Mouse (Mus musculus) urinary bladder, postnatal 36 days (tissue): ENCODE results near the gene Eya2.
A peak's percentile ranks its signal among the peaks of the same experiment; 100 is the strongest.
"Not testable (repeated sequence)": the region's sequence is repeated elsewhere in the genome, so short reads cannot be mapped to it uniquely, and the experiment has no call there.

ENCODE experiments used
- DNase-seq, 2 experiments: peaks; one replicate each; pipeline ENCODE4 v3.0.0; 2022; ENCODE audit warnings: low spot score in 2 of 2, mixed read lengths in 1 of 2

Gene Eya2

DNA sequence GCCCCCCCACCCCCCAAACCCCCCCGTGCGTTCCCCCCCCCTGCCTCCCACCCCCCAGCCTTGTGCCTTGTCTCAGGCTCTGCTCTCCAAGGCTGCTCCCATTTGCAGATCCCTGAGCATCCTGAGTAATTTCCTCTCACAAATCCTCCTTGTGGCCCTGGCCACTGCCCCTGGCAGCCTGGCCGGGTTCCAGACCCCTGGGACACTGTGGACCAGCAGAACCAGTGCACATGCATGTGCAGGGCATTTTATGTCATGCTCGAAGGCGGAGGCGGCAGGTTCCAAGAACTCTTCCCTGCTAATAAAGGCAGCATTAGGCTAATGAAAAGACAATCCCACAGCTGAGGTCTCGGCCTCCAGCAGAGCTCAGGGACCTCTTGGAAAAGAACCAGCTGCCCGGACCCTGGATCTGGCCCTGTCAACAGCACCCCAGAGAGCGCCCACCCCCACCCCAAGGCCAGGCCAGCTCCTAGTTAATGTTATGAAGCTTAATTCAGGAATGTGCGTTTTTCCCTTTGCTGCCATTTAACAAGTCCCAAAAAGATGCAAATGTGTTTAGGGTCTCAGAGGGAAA is 174.6 kb downstream of the Eya2 start:
- DNase-seq, result no peak

DNA sequence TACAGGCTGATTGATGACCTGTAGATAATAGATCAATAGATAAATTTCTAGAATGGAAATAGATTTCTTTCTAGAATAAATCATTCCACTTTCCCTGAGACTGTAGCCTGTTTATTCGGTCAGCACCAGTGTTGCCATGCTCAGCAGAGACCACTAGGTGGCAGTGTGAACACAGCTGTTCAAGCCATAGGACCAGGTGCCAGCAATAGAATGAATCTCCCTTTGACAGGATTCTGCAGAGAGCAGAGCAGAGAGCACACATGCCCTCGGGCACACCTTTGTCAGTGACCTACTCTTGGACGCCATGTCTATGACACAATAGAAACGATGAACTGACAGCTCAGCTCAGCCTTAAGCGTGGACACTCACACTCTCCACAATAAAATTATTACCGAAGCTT is 184.1 kb downstream of the Eya2 start:
- peak; percentile 46 to 64 for DNase-seq

DNA sequence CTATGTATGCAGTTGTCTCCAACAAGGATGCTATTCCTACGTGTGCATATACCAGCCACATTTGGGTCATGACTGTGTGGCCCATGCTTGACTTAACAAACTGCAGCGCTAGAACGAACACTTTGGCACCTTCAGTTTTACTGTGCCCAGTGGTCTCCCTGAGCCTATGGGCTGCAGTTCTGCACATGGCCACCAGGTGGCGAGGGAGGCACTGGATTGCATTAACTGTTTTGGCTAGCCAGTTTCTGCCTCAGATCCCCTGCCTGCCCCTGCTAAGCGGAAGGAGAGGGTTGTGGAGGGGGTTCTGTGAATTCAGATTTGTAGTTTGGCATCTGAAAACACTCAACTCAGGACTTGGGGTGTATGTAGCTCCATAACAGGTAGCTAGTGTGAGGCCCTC is 187.5 kb downstream of the Eya2 start:
- DNase-seq, result peak; percentile 58 to 75

DNA sequence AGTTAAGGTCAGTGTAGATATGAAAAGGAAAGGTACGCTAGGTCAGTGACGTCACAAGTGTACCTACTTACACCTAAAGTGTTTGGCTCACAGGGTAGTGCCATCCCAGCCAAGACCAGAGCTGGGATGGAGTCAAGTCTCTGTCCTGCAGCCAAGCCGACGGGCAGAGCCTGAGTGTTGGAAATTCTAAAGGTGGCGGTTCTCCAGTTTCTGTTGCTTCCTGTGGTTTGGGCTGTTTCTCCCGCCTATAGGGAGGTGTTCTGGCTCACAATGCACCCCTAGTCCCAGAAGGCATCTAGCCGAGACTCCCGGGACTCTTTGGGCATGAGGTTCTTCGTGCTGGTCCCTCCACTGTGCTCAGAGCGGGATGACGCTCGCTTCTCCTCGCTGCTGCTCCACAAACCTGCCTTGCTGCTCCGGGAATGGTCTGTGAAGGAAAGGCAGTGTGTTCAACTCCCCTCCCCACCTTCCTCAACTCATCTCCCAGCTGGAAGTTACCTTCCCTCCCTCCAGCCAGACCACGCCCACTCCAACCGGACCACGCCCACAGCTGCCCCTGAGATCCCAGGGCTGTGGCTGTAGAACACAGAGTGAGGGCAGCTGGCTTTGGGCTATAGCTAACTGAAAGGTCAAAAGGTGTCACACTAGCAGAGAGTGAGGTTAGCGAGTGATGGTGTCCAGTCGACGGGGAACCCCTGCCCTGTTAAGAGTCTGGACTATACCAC is 190.6 kb downstream of the Eya2 start:
- DNase-seq, result no peak

DNA sequence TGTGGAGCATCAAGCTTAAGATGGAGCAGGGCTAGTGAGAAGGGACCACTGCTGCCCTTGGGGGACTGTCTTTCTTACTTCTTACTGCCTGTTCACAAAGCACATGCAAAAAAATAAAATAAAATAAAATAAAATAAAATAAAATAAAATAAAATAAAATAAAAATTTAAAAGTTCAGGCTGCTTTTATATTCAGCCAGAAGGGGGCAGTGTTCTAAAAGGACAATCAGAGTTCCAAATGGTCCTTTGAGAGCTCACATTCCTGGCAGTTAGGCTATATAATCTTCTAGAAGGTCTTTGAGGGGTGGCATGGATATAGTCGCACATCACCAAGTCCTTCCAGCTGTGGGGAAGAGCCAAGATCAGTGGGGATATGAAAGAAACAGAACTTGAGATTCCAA is 191.6 kb downstream of the Eya2 start:
- DNase-seq, result no peak

DNA sequence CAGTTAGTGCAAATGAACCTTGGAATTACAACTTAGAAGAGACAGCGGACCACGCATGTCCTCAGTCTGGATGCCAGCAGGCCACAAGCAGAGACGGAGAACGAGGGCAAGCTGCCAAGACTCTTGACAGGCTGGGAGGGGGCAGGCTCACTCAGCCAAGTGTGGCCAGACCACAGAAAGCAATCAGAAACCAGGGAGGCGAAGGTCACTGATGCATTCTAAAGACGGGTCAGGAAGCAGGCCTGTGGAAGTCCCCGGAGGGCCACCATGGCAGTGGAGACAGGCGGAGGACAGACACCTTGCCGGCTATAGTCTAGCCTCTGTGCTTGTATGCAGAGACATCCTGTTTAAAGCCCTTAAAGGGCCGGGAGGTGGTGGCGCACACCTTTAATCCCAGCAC is 193.2 kb downstream of the Eya2 start:
- DNase-seq, result peak in 1 of 2 experiments; percentile 68

DNA sequence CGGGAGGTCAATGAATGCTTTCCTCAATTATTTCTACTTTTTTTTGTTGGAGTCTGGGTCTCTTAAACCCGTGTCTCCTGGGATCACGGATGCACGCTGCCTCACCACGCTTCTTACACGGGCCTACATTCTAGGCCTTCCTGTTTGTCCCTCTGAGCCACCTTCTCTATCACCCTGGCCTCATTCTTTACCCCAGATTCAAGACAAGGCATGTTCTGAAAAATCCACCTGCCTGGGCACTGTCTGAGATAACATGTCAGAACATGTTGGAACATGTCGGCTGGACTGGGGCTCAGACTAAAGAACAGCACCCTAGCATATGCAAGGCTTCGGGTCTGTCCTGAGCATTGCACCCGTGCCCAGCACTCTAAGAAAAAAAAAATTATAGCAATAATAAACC is 194.0 kb downstream of the Eya2 start:
- no peak for DNase-seq

DNA sequence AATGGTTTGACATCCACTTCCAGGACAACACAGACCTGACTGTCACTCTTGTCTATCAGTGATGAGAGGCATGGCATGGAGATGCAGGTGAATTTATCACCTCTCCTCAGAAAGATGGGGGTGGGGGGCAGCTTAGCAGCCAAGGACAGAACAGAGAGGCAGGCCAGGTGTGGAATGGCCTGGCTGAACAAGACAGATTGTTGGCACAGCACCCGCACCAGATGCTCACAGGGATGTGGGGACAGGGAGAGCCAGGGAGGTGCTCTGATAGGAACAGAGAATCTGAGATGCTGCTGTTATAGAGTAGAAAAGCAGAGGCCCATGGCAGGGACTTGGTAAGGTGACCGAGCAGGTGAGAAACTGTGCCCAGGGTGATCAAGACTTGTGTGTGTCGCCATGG is 194.8 kb downstream of the Eya2 start:
- DNase-seq, result no peak

DNA sequence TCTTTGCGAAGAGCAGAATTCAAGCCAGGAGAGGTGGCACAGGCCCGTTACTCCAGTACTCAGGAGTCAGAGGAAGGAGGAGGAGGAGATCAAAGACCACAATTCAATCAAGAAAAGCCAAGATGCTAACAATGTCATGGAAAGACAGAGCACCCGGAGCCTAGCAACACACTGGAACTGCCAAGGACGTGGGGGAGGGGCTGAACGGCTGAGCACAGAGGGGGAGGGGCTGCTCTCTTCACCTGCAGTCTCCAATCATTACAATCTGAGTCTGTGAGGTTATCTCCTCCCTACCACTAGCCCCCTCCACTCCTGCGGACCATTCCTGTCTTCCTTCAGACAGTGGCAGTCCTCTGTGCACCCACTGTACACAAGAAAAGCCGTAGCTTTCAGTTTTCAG is 196.2 kb downstream of the Eya2 start:
- no peak for DNase-seq

DNA sequence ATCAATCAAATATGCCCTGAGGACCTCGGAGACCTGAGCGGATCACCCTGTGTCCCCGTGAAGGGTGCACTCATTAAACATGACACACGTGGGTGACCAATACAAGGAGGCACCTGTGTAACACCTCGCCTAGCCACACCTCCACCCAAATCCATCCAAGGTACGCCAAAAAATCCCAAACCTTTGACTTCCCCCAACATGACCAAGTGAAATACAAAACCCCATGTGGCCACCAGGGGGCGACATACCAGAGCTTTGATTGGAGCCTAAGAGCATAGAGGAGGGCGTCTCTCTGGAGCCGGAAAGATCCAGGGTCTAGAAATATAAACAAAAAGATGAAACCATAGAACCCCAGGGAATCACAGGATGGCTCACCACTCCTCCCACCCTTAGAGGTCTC is 196.8 kb downstream of the Eya2 start:
- peak in 1 of 2 experiments; percentile 52 for DNase-seq

DNA sequence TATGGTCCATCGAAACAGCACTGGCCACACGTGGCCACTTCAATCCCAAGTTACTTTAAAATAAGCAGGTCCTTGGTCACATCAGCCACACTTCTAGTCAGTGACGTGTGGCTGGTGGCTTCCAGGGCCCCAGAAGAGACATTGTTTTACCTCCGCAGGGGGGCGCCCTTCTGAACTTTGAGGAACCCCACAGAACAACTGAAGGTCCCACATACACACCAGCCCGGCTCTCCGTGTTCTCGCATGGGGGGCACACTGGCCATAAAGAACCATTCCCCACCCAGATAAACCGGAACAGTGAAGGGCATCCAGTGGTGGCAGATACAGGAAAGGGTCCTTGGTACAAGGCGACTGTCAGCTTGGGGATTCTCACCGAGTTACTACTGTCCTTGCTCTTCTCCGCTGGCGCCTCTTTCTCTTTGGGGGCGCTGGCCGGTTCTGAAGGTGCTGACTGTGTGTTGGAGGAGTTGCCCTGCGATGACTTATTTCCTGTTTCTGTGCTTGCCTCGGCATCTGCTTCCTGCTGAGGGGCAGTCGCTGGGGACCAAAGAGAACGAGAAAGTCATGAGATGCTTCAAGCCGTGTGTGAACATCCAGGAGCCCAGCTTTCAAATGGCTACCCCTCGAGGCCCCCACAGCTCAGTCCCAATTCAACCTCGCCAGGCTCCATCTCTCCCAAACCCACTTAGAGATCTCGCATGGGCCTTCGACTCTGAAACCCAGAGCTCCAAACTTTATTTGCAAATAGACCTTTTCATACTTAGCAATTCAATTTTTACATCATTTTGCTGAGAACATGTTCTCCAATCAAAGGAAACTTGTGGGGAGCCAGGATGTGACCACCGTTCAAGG is 197.8 kb downstream of the Eya2 start:
- no peak for DNase-seq

DNA sequence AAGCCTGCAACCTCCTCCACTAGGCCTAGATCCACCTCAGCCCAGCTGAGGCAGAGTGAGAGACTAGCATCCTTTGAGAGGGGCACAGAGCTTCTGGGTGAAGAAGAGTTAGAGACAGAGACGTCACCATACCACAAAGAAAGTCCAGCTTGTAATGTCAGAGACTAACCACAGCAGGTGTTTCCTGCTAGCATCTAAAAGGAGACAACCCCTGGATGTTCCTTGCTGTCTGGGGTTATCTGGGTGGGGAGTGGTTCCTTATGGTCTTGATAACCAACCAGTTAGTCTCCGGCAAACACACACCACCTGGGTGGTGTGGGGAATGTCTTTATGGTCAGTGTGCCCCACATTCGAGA is 198.4 kb downstream of the Eya2 start:
- DNase-seq, result no peak

DNA sequence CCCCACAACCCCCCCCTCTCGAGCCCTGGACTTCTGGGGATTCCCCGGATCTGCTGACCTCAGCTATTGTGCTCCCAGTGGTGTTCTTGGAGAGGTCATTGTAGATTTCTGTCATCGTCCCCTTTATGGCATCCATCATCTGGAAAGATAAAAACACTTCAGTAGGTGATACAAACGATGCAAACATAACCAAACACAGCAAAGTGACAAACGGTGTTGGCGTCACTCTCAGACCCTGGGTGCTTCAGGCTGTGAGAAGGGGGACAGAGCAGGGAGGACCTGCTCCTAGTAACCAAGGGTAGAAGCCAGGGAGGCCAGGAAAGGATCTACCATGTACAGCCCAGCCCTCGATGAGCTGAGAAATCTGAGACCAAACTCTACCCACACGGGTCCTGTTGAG is 203.0 kb downstream of the Eya2 start:
- no peak for DNase-seq

DNA sequence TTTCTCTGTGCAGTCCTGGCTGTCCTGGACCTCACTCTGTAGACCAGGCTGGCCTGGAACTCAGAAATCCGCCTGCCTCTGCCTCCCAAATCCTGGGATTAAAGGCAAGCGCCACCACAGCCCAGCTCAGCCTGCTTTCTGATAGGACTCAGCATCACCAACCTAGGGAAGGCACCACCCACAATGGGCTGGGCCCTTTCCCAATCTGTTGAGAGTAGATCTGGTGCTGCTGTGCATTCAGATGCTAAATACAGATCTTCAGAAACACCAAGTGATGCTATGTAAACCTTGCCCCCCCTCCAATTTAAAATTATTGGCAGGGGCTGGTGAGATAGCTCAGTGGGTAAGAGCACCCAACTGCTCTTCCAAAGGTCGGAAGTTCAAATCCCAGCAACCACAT is 205.3 kb downstream of the Eya2 start:
- not testable (repeated sequence) for DNase-seq

DNA sequence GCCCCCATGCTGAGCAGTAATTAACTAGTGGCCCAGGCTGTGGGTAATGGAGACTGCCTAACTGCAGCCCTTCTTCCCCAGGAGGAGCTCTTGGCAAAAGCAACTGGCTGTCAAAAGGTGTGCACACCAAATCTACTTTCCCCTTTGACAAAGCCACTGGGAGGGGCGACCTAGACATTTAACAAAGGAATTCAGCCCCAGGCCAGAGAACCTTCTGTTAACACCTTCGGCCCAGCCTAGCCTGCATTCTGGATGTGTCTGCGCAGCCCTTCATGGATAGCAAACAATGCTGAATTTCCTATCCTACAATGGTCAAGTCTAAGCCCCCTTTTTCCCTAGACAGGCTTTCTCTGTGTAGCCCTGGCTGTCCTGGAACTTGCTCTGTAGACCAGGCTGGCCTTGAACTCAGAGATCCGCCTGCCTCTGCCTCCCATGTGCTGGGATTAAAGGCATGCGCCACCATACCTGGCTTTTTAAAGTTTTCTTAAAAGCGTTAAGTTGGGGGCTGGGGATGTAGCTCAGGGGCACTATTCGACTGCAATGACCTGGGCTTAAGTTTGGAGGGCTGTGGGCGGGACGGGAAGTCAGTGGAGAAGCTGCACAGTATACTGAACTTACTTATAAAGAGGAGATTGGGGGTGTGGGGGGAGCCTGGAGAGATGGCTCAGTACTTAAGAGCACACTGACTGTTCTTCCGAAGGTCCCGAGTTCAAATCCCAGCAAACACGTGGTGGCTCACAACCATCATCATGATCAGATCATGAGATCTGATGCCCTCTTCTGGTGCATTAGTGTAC is 213.5 kb downstream of the Eya2 start:
- DNase-seq, result no peak

DNA sequence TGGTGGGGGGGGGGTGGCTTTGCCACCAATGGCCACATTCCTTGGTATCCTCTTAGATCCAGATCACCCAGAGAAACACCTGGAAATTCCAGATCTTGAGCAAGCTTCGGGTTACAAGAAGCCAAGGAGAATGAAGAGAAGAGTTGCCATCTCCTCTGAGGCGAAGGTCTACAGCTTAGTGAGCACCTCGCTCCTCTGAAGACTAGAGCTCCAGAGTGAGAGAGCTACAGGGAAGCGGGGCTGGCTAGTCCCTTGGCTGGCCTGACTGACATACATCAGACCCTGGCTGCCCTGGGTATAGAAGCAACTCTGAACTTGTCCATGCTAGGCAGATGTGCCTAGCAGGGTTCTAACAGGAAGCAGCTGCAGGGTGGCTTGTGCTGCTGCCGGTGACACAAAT is 214.3 kb downstream of the Eya2 start:
- DNase-seq, result no peak

DNA sequence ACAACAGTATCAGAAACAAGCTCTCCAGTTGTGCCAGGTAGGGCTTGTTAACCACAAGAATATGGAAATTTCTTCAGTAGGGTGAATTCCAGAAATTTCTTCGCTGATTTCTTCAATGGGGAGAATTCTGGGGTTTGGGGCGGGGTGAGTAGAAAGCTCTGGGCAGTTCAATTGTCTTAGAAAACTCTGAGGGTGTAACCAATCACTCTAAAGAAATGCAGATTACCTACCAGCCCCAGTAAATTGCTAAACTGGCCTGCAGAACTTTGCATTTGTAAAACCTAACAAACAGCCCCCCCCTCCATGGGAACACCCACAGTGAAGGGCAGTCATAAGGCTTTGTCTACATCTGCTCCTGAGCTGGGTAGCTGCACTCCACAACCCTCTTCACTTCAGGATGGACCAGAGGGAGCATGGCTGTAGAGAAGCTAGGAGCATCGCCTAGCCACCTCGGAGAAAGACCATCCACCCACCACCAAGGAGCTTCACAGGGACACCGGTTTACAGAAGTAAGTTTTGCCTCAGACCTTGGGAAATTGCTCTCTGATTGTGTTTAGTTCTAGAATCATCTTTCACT is 215.2 kb downstream of the Eya2 start:
- DNase-seq, result no peak

DNA sequence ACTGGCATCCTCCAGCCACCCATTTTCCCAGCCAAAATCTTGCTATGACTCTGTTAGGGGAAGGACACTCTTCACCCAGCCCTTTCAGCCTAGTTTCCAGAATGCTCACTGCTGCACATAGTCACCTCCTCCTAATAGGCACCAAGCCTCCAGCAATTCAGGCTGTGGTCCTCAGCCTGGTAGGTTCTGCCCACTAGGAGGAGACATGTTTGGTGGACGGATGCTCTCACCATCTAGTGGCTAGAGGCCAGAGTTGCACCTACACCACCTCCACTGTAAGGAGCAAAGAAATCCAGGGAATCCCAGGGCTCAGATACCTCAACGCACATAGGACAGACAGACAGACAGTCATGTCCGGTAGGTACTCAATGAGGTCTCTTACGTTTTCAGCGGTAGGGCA is 216.7 kb downstream of the Eya2 start:
- peak in 1 of 2 experiments; percentile 38 for DNase-seq

DNA sequence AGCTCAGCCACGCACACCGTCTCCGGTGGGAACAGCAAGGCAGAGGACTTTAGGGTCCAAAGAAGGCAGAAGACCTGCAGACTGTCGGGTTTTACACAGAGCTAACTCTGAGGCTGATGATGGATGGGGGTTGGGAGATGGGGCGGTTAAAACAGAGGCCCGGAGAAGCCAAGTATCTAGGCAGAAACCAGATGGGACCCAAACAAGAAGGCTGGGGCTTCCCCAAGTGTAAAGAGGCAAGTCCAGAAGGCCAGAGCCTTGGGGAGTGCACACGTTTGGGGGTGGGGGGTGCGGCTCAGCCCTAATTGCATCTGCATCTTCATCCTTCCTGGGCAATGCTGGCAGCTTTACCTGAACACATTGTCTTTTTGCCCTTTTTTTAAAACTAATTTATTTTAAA is 218.1 kb downstream of the Eya2 start:
- DNase-seq, result no peak

DNA sequence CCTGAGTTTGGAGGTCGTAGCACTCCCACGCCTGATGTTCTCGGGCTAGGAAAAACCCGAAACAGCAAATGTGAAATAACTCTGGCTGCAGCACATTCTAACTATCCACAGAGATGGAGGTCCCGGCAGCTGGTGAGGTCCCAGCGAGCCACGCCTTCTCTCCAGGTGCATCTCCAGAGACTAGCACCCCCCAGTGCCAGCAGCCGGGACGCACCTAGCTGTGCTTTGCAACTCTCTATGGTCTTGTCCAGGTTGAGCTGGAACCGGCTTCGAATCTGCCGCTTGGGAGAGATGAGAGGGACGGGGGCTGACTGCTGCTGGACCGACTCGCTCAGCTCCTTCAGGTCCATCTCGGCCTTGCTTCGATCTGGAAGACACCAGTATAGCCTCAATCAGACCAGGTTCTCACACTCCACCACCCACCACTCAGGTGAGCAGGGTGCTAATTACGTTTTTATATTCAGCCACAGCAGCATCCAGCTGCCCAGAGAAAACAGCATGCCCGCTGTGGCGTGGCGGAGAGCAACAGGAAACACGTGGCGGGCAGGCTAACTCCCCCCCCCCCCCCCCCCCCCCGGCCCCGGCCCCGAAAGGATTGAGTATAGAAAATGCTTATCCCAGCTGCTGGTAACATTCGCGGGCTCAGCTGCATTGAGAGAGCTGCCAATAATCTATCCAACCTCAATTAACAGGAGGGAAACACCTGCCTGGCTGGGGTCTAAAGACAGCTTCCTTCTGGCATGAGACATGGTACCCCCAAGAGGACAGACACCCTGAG is 220.5 kb downstream of the Eya2 start:
- no peak for DNase-seq

DNA sequence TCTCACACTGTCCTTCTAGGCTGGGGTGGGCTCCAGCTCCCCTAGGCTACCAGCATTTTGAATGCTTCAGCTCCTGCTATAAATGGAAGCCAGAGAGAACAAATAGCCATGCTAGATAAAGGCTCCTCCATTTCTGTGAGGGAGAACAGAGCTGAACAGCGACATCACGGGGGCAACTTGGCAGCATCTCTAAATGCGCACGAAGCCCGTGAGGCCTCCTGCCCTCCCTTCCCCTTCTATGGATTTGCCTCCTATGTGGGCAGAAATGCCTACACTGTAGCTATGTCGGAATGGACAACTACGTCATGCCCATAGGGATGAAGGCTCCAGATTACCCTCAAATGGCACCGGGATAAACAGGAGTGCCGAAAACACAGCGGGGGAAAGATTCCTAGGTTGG is 222.6 kb downstream of the Eya2 start:
- no peak for DNase-seq
